Mouse (Mus musculus) forebrain, postnatal 0 days (tissue): ENCODE data around the gene Elf2. TPM values are rescaled to one million over a fixed set of nuclear protein-coding genes. Genes with fewer than 3 reads are reported as not detected.

ENCODE experiments used
- ATAC-seq: fragments of 200-750 bp; cut with Nextera tagmentation; 2 replicates; pipeline ENCODE4 v1.8.0; 2017; ENCODE audit warnings: mild to moderate bottlenecking, moderate library complexity
- DNase-seq: peaks from one replicate; pipeline ENCODE4 v3.0.0-alpha.2; 2015
- H3K27ac ChIP-seq: fragments of 300-500 bp; sonication (generic); 2 replicates; pipeline ENCODE4 v1.5.1; 2014; ENCODE audit warnings: low read depth, mild to moderate bottlenecking, antibody characterized with exemption, low read length, moderate library complexity, mixed read lengths
- H3K27me3 ChIP-seq: fragments of 300-500 bp; sonication (generic); 2 replicates; pipeline ENCODE4 v1.6.1; 2014; ENCODE audit warnings: mild to moderate bottlenecking, low read length, mixed read lengths; ENCODE audit not compliant: insufficient read depth
- H3K36me3 ChIP-seq: fragments of 300-500 bp; sonication (generic); 2 replicates; pipeline ENCODE4 v1.6.1; 2014; ENCODE audit warnings: mild to moderate bottlenecking, moderate library complexity; ENCODE audit not compliant: insufficient read depth
- H3K4me1 ChIP-seq: fragments of 300-500 bp; sonication (generic); 2 replicates; pipeline ENCODE4 v1.6.1; 2014; ENCODE audit warnings: antibody characterized with exemption; ENCODE audit not compliant: insufficient read depth
- H3K4me2 ChIP-seq: fragments of 300-500 bp; sonication (generic); 2 replicates; pipeline ENCODE4 v1.6.1; 2014; ENCODE audit warnings: low read depth, mild to moderate bottlenecking, moderate library complexity
- H3K4me3 ChIP-seq: fragments of 300-500 bp; sonication (generic); 2 replicates; pipeline ENCODE4 v1.5.1; 2014; ENCODE audit warnings: low read depth, low read length, mixed read lengths
- H3K9ac ChIP-seq: fragments of 300-500 bp; sonication (generic); 2 replicates; pipeline ENCODE4 v1.6.1; 2014; ENCODE audit warnings: mild to moderate bottlenecking
- H3K9me3 ChIP-seq: fragments of 300-500 bp; sonication (generic); 2 replicates; pipeline ENCODE4 v1.6.1; 2016; ENCODE audit warnings: low read length
- CTCF ChIP-seq: sonication (generic); IDR thresholded peaks from 2 replicates; pipeline ENCODE4 v1.5.1; 2016; ENCODE audit warnings: antibody characterized with exemption, control low read depth, low read depth
- WGBS: fragments of 180-500 bp; shearing (Covaris S2); extraction: QIAGEN DNeasy Blood & Tissue Kit; methylation state at CpG from one replicate; pipeline ENCODE4 v1.1.7; 2014; 5-methylcytosine and 5-hydroxymethylcytosine counted together
- polyA plus RNA-seq: library from polyadenylated mRNA; unstranded; fragments of >200 nt; fragmentation: Nextera tagmentation; extraction: Ambion mirVana; gene quantifications from 2 replicates; pipeline ENCODE4 v1.2.1, GENCODE M21; 2015
- total RNA-seq: library from RNA; depleted of rRNA; stranded (reverse); fragments of >200 nt; gene quantifications from 2 replicates; pipeline ENCODE4 v1.2.3, GENCODE M21; 2014

Gene Elf2
- total and polyA plus RNA-seq, 2 experiments from 2014 or later: 26.4 to 83.9 TPM

- TF ChIP-seq CTCF: no peak
- 80% methylated on average over 12 of the region's 12 CpGs for WGBS
Observed at GRCm38 (mm10) chr3:51268434-51268833, 72.0 kb downstream of the Elf2 start.

GRCm38 (mm10) chr3:51262942-51263341, 77.5 kb downstream of the Elf2 start:
- TF ChIP-seq CTCF: no peak
- DNase-seq (no peak), ATAC-seq (no peak)
- H3K4me1 ChIP-seq: no peaks in the 10 kb centered on the region
- no peak overlapping the region for H3K27ac ChIP-seq
- no peak overlapping the region for H3K4me3 ChIP-seq
- 86% methylated on average over 8 of the region's 8 CpGs for WGBS
- H3K9ac ChIP-seq: no peak overlapping the region
- peaks cover 45% of the 10 kb centered on the region for H3K36me3 ChIP-seq
- no peaks in the 10 kb centered on the region for H3K27me3 ChIP-seq
- H3K4me2 ChIP-seq: no peak overlapping the region
- no peaks in the 10 kb centered on the region for H3K9me3 ChIP-seq

More at GRCm38 (mm10) chr3:51268434-51268833, 72.0 kb downstream of the Elf2 start:
- H3K27me3 ChIP-seq: no peaks in the 10 kb centered on the region
- H3K4me1 ChIP-seq: no peaks in the 10 kb centered on the region
- H3K4me3 ChIP-seq: no peak overlapping the region
- H3K36me3 ChIP-seq: peaks cover 21% of the 10 kb centered on the region
- no peaks in the 10 kb centered on the region for H3K9me3 ChIP-seq
- H3K27ac ChIP-seq: no peak overlapping the region
- H3K4me2 ChIP-seq: no peak overlapping the region
- ATAC-seq: no peak
- no peak for DNase-seq
- H3K9ac ChIP-seq: no peak overlapping the region

GRCm38 (mm10) chr3:51258070-51258469, 82.4 kb downstream of the Elf2 start:
- no peaks in the 10 kb centered on the region for H3K9me3 ChIP-seq
- H3K4me1 ChIP-seq: no peaks in the 10 kb centered on the region
- no peak overlapping the region for H3K4me2 ChIP-seq
- no peak overlapping the region for H3K4me3 ChIP-seq
- 93% methylated on average over 5 of the region's 5 CpGs for WGBS
- no peak for DNase-seq
- no peaks in the 10 kb centered on the region for H3K27me3 ChIP-seq
- H3K27ac ChIP-seq: no peak overlapping the region
- H3K9ac ChIP-seq: no peak overlapping the region
- H3K36me3 ChIP-seq: peaks cover 58% of the 10 kb centered on the region
- no peak for TF ChIP-seq CTCF
- no peak for ATAC-seq

GRCm38 (mm10) chr3:51256450-51256849, 84.0 kb downstream of the Elf2 start:
- H3K9me3 ChIP-seq: no peaks in the 10 kb centered on the region
- no peak for TF ChIP-seq CTCF
- no peak for DNase-seq
- 87% methylated on average over 12 of the region's 12 CpGs for WGBS
- no peak overlapping the region for H3K4me3 ChIP-seq
- no peak for ATAC-seq
- no peak overlapping the region for H3K9ac ChIP-seq
- no peaks in the 10 kb centered on the region for H3K27me3 ChIP-seq
- H3K27ac ChIP-seq: no peak overlapping the region
- H3K36me3 ChIP-seq: peaks cover 65% of the 10 kb centered on the region
- H3K4me2 ChIP-seq: no peak overlapping the region
- H3K4me1 ChIP-seq: no peaks in the 10 kb centered on the region

- no peak for TF ChIP-seq CTCF
- no peak for DNase-seq
- Histone ChIP-seq H3K4me1 (no peaks in the 10 kb centered on the region), H3K9me3 (no peaks in the 10 kb centered on the region), H3K4me3 (no peak overlapping the region), H3K9ac (no peak overlapping the region), H3K27ac (no peak overlapping the region), H3K27me3 (no peaks in the 10 kb centered on the region), H3K36me3 (peaks cover 74% of the 10 kb centered on the region), H3K4me2 (no peak overlapping the region)
- 93% methylated on average over 7 of the region's 7 CpGs for WGBS
- ATAC-seq: no peak
Observed at GRCm38 (mm10) chr3:51254784-51255183, 85.7 kb downstream of the Elf2 start.

GRCm38 (mm10) chr3:51252689-51253402, 87.6 kb downstream of the Elf2 start:
- no peak for TF ChIP-seq CTCF
- no peak for ATAC-seq
- Histone ChIP-seq H3K4me2 (no peak overlapping the region), H3K36me3 (peaks cover 64% of the 10 kb centered on the region), H3K27me3 (no peaks in the 10 kb centered on the region), H3K9ac (no peak overlapping the region), H3K9me3 (no peaks in the 10 kb centered on the region), H3K4me3 (no peak overlapping the region), H3K4me1 (no peaks in the 10 kb centered on the region), H3K27ac (no peak overlapping the region)
- WGBS: 93% methylated on average over 12 of the region's 12 CpGs
- no peak for DNase-seq

- TF ChIP-seq CTCF: no peak
- H3K4me3 ChIP-seq: no peak overlapping the region
- WGBS: 97% methylated on average over 1 of the region's 1 CpGs
- no peaks in the 10 kb centered on the region for H3K4me1 ChIP-seq
- no peak overlapping the region for H3K9ac ChIP-seq
- no peaks in the 10 kb centered on the region for H3K9me3 ChIP-seq
- no peak overlapping the region for H3K27ac ChIP-seq
- H3K27me3 ChIP-seq: no peaks in the 10 kb centered on the region
- ATAC-seq (no peak), DNase-seq (no peak)
- peaks cover 63% of the 10 kb centered on the region for H3K36me3 ChIP-seq
- no peak overlapping the region for H3K4me2 ChIP-seq
Observed at GRCm38 (mm10) chr3:51252223-51252622, 88.2 kb downstream of the Elf2 start.
